Mouse (Mus musculus): ENCODE measurements at regions not wholly inside any gene's neighbourhood (a gene's known extent, or its start where the extent isn't known, plus 50 kb on each side); places are given as distances from the start of the nearest gene placed in this dataset.

DNA sequence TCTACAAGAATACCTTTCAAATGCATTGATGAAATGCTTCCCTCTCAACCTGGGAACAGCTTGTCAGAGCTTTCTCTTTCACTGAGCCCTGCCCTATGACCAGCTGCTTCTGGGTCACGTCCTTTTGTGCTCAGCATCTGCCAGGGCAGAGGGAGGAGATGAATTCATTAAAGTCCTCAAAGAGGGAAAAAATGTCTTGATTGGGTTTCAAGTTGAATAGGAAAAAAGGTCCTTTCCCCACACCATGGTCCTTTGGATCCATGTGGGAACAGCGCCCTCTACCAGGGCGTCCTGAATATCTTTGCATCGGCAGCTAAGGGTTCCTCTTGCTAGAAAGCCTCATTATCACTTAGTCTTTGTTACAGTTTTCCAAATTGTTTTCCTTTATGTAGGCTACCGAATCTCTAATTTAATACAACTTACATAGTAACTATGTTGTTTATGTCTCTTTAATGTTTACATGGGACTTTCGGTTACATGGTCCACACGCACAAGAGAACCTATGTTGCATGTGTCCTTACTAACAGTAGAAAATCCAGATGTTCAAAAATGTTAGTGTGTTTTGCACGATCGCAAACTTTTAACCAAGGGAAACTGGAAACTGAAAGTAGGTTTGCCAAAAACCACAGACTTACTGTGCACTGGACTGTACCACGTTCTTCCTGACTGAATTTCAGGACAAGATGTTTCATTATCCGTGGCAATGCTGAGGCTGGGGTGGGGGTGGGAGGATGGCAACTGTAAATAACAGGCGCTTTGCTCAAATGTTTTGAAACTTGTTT lies 222.6 kb downstream of the Hace1 start:
- TF ChIP-seq POLR2A (IDR thresholded peaks at IDR 0.05; ENCODE audit: control insufficient read depth, extremely low read depth, insufficient read depth, low read length, poor library complexity) (no peak), CTCF (IDR thresholded peaks at IDR 0.05; ENCODE audit: borderline replicate concordance, control insufficient read depth, extremely low read depth, insufficient read depth, low read length, poor library complexity) (no peak)
